Mouse (Mus musculus): ENCODE measurements around the gene Pnma1. TPM values are rescaled to one million over a fixed set of nuclear protein-coding genes. Genes with fewer than 3 reads are reported as not detected.

Gene Pnma1
- polyA plus RNA-seq, 1 experiment from 2014 or later: 3.6 TPM

DNA sequence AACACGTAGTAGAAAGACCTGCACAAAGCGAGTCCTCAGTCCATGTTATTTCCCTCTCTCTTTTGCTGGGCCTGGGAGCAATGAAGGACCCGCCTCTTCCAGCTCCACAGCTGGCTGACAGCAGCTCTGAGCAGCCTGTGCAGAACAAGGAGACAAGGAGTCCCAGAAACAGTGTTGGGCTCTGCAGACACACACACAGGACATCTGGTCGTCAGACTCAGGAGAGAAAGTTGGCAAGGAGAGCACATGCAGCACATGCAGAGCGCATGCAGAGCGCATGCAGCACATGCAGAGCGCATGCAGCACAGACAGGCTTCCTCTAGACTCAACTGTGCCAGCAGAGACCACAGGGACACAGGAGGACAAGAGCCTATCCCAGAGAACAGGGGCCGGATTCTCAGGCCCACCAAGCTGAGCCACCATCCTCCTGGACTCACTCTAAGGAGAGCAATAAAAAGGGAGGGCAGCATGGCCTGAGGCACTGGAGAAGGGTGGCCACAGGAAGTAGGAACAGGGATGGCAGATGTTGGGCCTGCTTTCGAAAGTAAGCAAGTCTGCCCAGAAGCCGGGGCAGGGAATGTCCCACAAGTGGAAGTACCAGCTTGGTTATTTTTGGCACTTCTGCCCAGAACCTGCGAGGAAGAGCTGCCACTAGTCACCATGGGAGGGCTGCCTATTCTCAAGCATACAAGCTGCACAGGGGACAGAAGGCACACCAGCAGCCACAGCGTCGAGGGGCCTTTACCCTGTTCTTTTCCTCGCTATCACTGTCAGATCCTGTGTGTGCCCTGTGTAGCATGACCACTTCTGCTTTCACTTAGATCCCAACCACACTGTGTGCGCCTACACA, 39.7 kb upstream of the Pnma1 start:
- Histone ChIP-seq H3K27ac (0 out of 2 replicates have a peak overlapping the region, but pooled peaks have one; percentile 42), H3K36me3 (peaks cover 39% of the 10 kb centered on the region), H3K4me1 (replicated peaks) (peaks cover 58% of the 10 kb centered on the region), H3K9me3 (peaks cover 6% of the 10 kb centered on the region; the same call in 1 of the 2 replicates), H3K4me3 (no peak overlapping the region), H3K27me3 (ENCODE audit: insufficient read depth, poor library complexity, severe bottlenecking) (no peaks in the 10 kb centered on the region)
- DNase-seq (ENCODE audit: low spot score): no peak
- 83% methylated on average over 15 of the region's 15 CpGs for WGBS

- no peak for DNase-seq (ENCODE audit: low spot score)
- peaks cover 52% of the 10 kb centered on the region for H3K4me1 ChIP-seq (replicated peaks)
- H3K4me3 ChIP-seq: no peak overlapping the region
- H3K36me3 ChIP-seq: peaks cover 39% of the 10 kb centered on the region
- H3K9me3 ChIP-seq: peaks cover 6% of the 10 kb centered on the region; the same call in 1 of the 2 replicates
- H3K27me3 ChIP-seq (ENCODE audit: insufficient read depth, poor library complexity, severe bottlenecking): no peaks in the 10 kb centered on the region
- 94% methylated on average over 5 of the region's 5 CpGs for WGBS
- H3K27ac ChIP-seq: no peak overlapping the region
These were observed 38.7 kb upstream of the Pnma1 start for GRCm38 (mm10) chr12:84186950-84187349.

DNA sequence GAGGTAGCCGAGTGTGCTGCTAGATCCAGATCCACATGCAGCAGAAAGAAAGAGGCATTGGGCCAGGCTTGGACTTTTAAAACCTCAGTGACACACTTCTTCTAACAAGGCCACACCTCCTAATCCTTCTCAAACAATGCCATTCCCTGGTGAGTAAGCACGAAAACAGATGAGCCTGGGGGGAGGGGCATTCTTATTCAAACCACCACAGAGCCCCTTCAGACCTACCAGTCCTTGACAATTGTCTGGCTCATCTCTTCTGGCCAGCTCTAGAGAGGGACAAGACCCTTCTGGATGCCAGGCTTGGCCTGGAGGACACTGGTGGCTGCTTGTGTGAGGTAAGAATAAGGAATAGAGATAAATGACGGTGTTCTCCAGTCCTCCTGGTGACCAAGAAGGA, 38.2 kb upstream of the Pnma1 start:
- 79% methylated on average over 3 of the region's 3 CpGs for WGBS

DNA sequence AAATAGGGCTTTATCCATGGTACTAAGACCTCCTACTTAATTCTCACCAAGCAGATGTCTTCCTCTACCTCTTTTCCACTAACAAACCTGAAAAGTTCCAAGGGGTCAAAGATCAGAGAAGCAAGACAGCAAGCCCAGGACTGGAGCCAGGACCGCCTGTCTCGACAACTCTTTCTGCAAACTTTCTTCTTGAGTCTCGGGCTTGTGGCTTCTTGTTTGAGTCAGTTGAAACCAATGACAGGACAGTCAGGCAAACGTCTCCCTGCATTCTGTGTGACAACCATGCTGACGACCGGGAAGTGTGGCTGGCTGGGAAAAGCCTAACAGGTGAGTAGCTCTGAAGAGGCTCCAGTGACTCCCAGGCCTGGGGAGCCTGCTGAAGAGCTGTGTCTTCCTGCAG, 37.3 kb upstream of the Pnma1 start:
- H3K27ac ChIP-seq: no peak overlapping the region
- DNase-seq (ENCODE audit: low spot score): no peak
- peaks cover 6% of the 10 kb centered on the region; the same call in 1 of the 2 replicates for H3K9me3 ChIP-seq
- H3K36me3 ChIP-seq: peaks cover 39% of the 10 kb centered on the region
- H3K27me3 ChIP-seq (ENCODE audit: insufficient read depth, poor library complexity, severe bottlenecking): no peaks in the 10 kb centered on the region
- H3K4me3 ChIP-seq: no peak overlapping the region
- peaks cover 52% of the 10 kb centered on the region for H3K4me1 ChIP-seq (replicated peaks)
- WGBS: 82% methylated on average over 6 of the region's 6 CpGs

More for the DNA sequence above, 38.2 kb upstream of the Pnma1 start:
- Histone ChIP-seq H3K36me3 (peaks cover 39% of the 10 kb centered on the region), H3K9me3 (peaks cover 6% of the 10 kb centered on the region; the same call in 1 of the 2 replicates), H3K4me3 (no peak overlapping the region), H3K4me1 (replicated peaks) (peaks cover 52% of the 10 kb centered on the region), H3K27me3 (ENCODE audit: insufficient read depth, poor library complexity, severe bottlenecking) (no peaks in the 10 kb centered on the region), H3K27ac (no peak overlapping the region)
- no peak for DNase-seq (ENCODE audit: low spot score)

DNA sequence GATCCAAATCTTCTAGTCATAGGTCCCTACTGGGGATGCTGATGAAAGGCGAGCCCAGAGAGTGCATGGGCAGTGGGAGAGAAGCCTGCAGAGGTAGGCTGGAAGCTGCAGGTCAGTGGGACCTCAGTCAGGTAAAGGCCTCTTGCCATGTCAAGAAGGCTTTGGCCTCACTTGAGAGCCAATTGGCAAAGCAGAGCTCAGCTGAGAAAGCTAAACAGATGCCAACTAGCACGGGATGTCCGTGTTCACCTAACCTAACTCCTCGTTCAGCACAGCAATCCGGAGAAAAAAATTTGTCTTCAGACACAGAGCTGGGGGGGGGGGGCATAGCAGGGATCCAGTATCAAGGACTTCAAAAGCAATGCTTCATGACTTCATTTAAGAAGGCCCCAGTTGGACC, 36.7 kb upstream of the Pnma1 start:
- H3K4me3 ChIP-seq: no peak overlapping the region
- peaks cover 52% of the 10 kb centered on the region for H3K4me1 ChIP-seq (replicated peaks)
- no peak overlapping the region for H3K27ac ChIP-seq
- H3K36me3 ChIP-seq: peaks cover 39% of the 10 kb centered on the region
- no peak for DNase-seq (ENCODE audit: low spot score)
- H3K27me3 ChIP-seq (ENCODE audit: insufficient read depth, poor library complexity, severe bottlenecking): no peaks in the 10 kb centered on the region
- H3K9me3 ChIP-seq: peaks cover 6% of the 10 kb centered on the region; the same call in 1 of the 2 replicates
- 93% methylated on average over 5 of the region's 5 CpGs for WGBS

- DNase-seq (ENCODE audit: low spot score): no peak
- 79% methylated on average over 6 of the region's 6 CpGs for WGBS
- H3K36me3 ChIP-seq: peaks cover 29% of the 10 kb centered on the region
- H3K27ac ChIP-seq: peak overlapping the region; percentile 12; the same call in 1 of the 2 replicates
- no peak overlapping the region for H3K4me3 ChIP-seq
- peaks cover 6% of the 10 kb centered on the region; the same call in 1 of the 2 replicates for H3K9me3 ChIP-seq
- H3K4me1 ChIP-seq (replicated peaks): peaks cover 45% of the 10 kb centered on the region
- no peaks in the 10 kb centered on the region for H3K27me3 ChIP-seq (ENCODE audit: insufficient read depth, poor library complexity, severe bottlenecking)
These were observed 33.7 kb upstream of the Pnma1 start for GRCm38 (mm10) chr12:84181999-84182398.

DNA sequence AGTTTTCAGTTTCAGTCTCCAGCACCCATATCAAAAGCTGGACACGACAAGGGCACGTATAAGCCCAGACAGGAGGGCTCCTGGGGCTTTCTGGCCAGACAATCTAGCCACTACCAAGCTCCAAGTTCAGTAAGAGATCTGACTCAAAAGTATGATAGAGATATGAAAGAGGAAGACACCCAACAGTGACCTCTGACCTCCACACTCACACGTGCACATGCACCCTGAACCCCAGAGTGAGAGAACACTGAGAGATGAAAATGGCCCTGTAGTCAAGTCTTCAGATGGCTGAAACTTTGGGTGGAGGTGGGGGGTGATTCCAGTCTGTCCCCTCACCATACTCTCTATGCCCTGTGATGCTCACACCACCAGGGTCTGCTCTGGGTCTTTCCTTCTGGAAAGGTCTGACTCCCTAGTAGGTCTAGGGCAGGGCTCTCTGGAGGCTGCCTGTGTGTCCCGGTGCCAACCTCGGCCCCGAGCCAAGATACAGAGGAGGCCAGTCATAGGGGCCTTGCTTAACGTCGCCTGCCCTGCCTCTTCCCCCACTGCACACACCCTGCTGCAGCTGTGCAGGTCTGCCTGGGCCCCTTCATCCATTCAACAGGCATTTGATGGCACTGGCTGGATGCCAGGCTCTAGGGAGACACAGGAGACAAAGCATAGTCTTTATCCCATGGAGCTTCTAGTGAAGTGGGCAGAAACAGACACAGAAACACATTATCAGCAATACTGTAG, 32.6 kb upstream of the Pnma1 start:
- H3K4me3 ChIP-seq: no peak overlapping the region
- no peaks in the 10 kb centered on the region for H3K9me3 ChIP-seq
- DNase-seq (ENCODE audit: low spot score): no peak
- H3K36me3 ChIP-seq: peaks cover 17% of the 10 kb centered on the region
- peaks cover 55% of the 10 kb centered on the region for H3K4me1 ChIP-seq (replicated peaks)
- 83% methylated on average over 8 of the region's 8 CpGs for WGBS
- H3K27me3 ChIP-seq (ENCODE audit: insufficient read depth, poor library complexity, severe bottlenecking): no peaks in the 10 kb centered on the region
- H3K27ac ChIP-seq: 0 out of 2 replicates have a peak overlapping the region, but pooled peaks have one; percentile 40

DNA sequence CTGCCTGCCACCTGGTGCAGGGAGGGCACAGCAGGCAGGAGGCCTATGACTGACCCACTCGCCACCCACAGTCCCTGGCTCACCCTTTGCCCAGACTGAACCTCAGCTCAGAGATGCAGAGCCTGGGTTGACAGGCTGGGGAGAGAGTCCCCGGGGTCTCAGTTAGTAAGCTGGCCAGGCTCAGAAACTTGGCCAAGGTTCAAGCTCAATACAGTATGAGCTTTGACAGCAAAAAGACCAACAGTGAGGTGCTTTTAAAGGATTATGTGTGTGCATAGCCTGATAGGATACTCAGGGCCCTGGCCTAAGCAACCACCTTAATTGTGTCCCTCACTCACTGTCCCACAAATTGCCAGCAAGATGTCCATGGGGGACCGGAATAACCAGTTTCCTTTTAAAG, 31.8 kb upstream of the Pnma1 start:
- H3K36me3 ChIP-seq: peaks cover 10% of the 10 kb centered on the region
- H3K27me3 ChIP-seq (ENCODE audit: insufficient read depth, poor library complexity, severe bottlenecking): no peaks in the 10 kb centered on the region
- H3K4me1 ChIP-seq (replicated peaks): peaks cover 63% of the 10 kb centered on the region
- DNase-seq (ENCODE audit: low spot score): no peak
- peak overlapping the region; percentile 23; the same call in 1 of the 2 replicates for H3K27ac ChIP-seq
- H3K4me3 ChIP-seq: no peak overlapping the region
- WGBS: 82% methylated on average over 3 of the region's 3 CpGs
- no peaks in the 10 kb centered on the region for H3K9me3 ChIP-seq

DNA sequence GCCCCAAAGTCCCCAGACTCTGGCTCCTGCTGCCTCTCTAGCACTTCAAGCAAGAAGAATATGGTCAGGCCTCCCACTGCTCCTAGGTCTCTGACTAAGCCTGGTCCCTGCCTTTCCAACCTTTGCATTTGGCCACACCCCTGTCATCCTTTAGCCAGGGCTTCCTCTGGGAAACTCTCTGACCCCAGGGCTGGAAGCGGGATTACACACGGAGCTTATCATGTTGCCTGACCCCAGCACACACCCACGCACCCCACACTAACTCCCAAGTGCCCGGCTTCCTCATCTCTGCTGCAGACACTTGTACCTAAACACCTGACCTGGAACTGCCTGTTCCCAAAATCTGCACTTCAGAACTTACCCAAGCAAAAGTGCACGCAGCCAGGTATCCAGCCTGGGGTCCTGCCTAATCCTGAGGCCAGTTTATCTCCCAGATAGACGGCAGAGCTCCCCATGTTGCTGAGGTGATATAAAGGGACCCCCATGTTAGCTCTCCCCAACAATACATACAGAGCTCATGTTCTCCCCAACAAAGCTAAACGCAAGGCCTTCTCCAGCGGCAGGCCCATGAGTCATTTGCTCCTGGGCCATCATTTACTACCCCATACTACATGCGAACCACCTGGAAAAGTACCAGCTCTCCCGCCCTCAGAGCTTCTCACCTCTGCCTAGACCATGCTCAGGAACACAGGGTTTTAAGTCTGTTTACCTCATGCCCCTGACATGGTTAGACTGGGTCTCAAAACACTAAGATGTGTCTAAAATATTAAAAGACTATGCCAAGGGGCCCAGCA, 30.6 kb upstream of the Pnma1 start:
- no peak overlapping the region for H3K4me3 ChIP-seq
- H3K9me3 ChIP-seq: no peaks in the 10 kb centered on the region
- 0 out of 2 replicates have a peak overlapping the region, but pooled peaks have one; percentile 19 for H3K27ac ChIP-seq
- peaks cover 75% of the 10 kb centered on the region for H3K4me1 ChIP-seq (replicated peaks)
- no peaks in the 10 kb centered on the region for H3K27me3 ChIP-seq (ENCODE audit: insufficient read depth, poor library complexity, severe bottlenecking)
- 70% methylated on average over 10 of the region's 10 CpGs for WGBS
- no peak for DNase-seq (ENCODE audit: low spot score)
- peaks cover 8% of the 10 kb centered on the region for H3K36me3 ChIP-seq

DNA sequence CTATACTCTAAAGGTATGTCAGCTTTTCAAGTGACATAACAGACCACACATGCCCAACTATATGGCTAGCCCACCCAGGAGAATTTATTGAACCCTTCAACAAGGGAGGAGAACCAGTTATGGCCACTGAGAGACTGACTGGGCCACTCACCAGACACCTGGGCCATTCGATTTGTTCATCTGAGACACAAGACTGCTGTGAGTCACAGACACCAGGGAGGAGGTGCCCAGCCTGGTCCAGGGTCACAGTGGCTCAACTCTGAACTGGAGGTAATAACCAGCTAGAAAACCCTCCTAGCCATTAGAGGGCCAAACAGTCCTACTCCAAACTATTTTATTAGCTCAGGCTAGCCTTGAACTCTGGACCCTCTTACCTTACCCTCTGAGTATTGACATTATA, 29.8 kb upstream of the Pnma1 start:
- WGBS: 58% methylated on average over 1 of the region's 1 CpGs
- Histone ChIP-seq H3K4me3 (no peak overlapping the region), H3K27me3 (ENCODE audit: insufficient read depth, poor library complexity, severe bottlenecking) (no peaks in the 10 kb centered on the region), H3K9me3 (no peaks in the 10 kb centered on the region), H3K27ac (0 out of 2 replicates have a peak overlapping the region, but pooled peaks have one; percentile 19), H3K36me3 (peaks cover 16% of the 10 kb centered on the region), H3K4me1 (replicated peaks) (peaks cover 75% of the 10 kb centered on the region)
- DNase-seq (ENCODE audit: low spot score): no peak

GRCm38 (mm10) chr12:84176886-84177765, 28.8 kb upstream of the Pnma1 start:
- 25% methylated on average over 6 of the region's 6 CpGs for WGBS
- H3K4me1 ChIP-seq (replicated peaks): peaks cover 75% of the 10 kb centered on the region
- H3K4me3 ChIP-seq: no peak overlapping the region

More at GRCm38 (mm10) chr12:84176886-84177765, 28.8 kb upstream of the Pnma1 start:
- DNase-seq (ENCODE audit: low spot score): no peak
- Histone ChIP-seq H3K36me3 (peaks cover 25% of the 10 kb centered on the region), H3K27ac (peak overlapping the region; percentile 92), H3K9me3 (no peaks in the 10 kb centered on the region), H3K27me3 (ENCODE audit: insufficient read depth, poor library complexity, severe bottlenecking) (no peaks in the 10 kb centered on the region)

All from hindbrain, embryonic 10.5 days (tissue).